ENCODE assay signal across 25 mouse cellular contexts in genomic region chr7:110811529-110811928, GRCm38 (mm10). TPM values are rescaled to one million over a fixed set of nuclear protein-coding genes. Genes with fewer than 3 reads are reported as not detected.
DNase-seq lines count a peak whose midpoint lies in the region; ATAC-seq lines count a peak whose summit lies in the region.
"Had no signal": no experiment of that assay in that cellular context is flagged by ENCODE, and none has a peak within 500 bp of the region (broad histone marks: within the 10 kb centered on the region; RNA-seq: fewer than 3 reads in every experiment).

No protein-coding gene starts in this region.

- H3K4me2 ChIP-seq in heart, embryonic 13.5 days: no peak overlapping the region
- H3K4me2 ChIP-seq: forebrain, embryonic 13.5 days; heart, embryonic 15.5 days; hindbrain, embryonic 12.5 days; hindbrain, embryonic 15.5 days had no signal

- no peak overlapping the region for H3K9ac ChIP-seq in heart, embryonic 13.5 days
- H3K9ac ChIP-seq: forebrain, embryonic 13.5 days; heart, embryonic 15.5 days; hindbrain, embryonic 12.5 days; hindbrain, embryonic 15.5 days had no signal

- H3K36me3 ChIP-seq in heart, embryonic 13.5 days: peaks cover 39% of the 10 kb centered on the region

- peak; percentile 26; the same call in 1 of the 2 replicates for ATAC-seq in frontal cortex, adult (ENCODE audit: low TSS enrichment)
- no peak for ATAC-seq in heart, embryonic 13.5 days (ENCODE audit: extremely low read depth, insufficient number of reproducible peaks, low FRiP score, low TSS enrichment)
- ATAC-seq: activated CD4-positive, CD25-positive, alpha-beta regulatory T cell, adult 4 months; CD4-positive, CD25-positive, alpha-beta regulatory T cell, adult 4 months; forebrain, embryonic 13.5 days; forebrain, embryonic 16.5 days; intestine, postnatal 0 days had no signal

- no peaks in the 10 kb centered on the region for H3K9me3 ChIP-seq in heart, embryonic 13.5 days
- H3K9me3 ChIP-seq: forebrain, embryonic 10.5 days; forebrain, embryonic 13.5 days; heart, embryonic 15.5 days; hindbrain, embryonic 12.5 days; hindbrain, embryonic 15.5 days had no signal

- intact Hi-C loops in heart, postnatal 25 days (cut with DNase I): no loop called here

- H3K27ac ChIP-seq in heart, embryonic 13.5 days (replicated peaks): 0 out of 2 replicates have a peak overlapping the region, but pooled peaks have one; percentile 16
- H3K27ac ChIP-seq: forebrain, embryonic 10.5 days; forebrain, embryonic 13.5 days; heart, embryonic 15.5 days; hindbrain, embryonic 12.5 days; hindbrain, embryonic 15.5 days had no signal

- peaks cover 14% of the 10 kb centered on the region for H3K4me1 ChIP-seq in heart, embryonic 13.5 days
- H3K4me1 ChIP-seq: forebrain, embryonic 13.5 days had no signal

- H3K27me3 ChIP-seq in heart, embryonic 13.5 days (replicated peaks): no peaks in the 10 kb centered on the region
- H3K27me3 ChIP-seq: forebrain, embryonic 13.5 days; heart, embryonic 15.5 days; hindbrain, embryonic 12.5 days; hindbrain, embryonic 15.5 days had no signal

- 69% methylated on average over 5 of the region's 5 CpGs for WGBS in heart, embryonic 13.5 days

- DNase-seq in frontal cortex, postnatal 36 days (ENCODE audit: low spot score in 2 of 2): no peak
- DNase-seq in heart, postnatal 25 days (ENCODE audit: low spot score): no peak
- peak; percentile 9 for DNase-seq in Muller cell, postnatal 12 days (ENCODE audit: inconsistent ontology term)
- DNase-seq in layer of hippocampus, adult 8-10 months (ENCODE audit: low spot score in 2 of 2): no peak
- DNase-seq: adrenal gland, postnatal 36 days; cerebellum, adult 18-20 months; cerebellum, adult 9-10 months; cerebellum, postnatal 14 days; gastrocnemius, postnatal 25 days; heart, adult 2 months; kidney, adult 2 months had no signal

- no peak overlapping the region for H3K4me3 ChIP-seq in heart, embryonic 13.5 days
- H3K4me3 ChIP-seq: forebrain, embryonic 10.5 days; forebrain, embryonic 13.5 days; heart, adult 2 months; heart, embryonic 15.5 days; hindbrain, embryonic 12.5 days; hindbrain, embryonic 15.5 days had no signal

RNA-seq across cellular contexts. Expression of gene Rnf141, which starts 32.7 kb away (rescaled TPM):
- 27.6 and 29.2 TPM in 2 replicates for polyA plus RNA-seq in heart, embryonic 13.5 days (2015; fragmentation: Nextera tagmentation; extraction: Ambion mirVana)
- 10 to 100 TPM; 31.9 to 41.0 TPM for total RNA-seq in heart, postnatal 25 days (2021)
- 10 to 100 TPM; 72.8 to 92.5 (median 82.8) TPM for total RNA-seq in layer of hippocampus, adult 8-10 months (2022)

RNA-seq across cellular contexts. Expression of gene Ampd3, which starts 43.5 kb away (rescaled TPM):
- polyA plus RNA-seq in heart, embryonic 13.5 days (2015; fragmentation: Nextera tagmentation; extraction: Ambion mirVana): 5.1 and 6.0 TPM in 2 replicates
- total RNA-seq in heart, postnatal 25 days (2021): 10 to 100 TPM; 46.0 to 46.2 TPM
- 10 to 100 TPM; 25.4 to 37.7 (median 30.3) TPM for total RNA-seq in layer of hippocampus, adult 8-10 months (2022)

RNA-seq across cellular contexts. Expression of gene Lyve1, which starts 51.5 kb away (rescaled TPM):
- polyA plus RNA-seq in heart, embryonic 13.5 days (2015; fragmentation: Nextera tagmentation; extraction: Ambion mirVana): 6.2 TPM in 2 replicates
- 10 to 100 TPM; 21.8 to 22.0 TPM for total RNA-seq in heart, postnatal 25 days (2021)
- total RNA-seq in layer of hippocampus, adult 8-10 months (2022): 1 to 10 TPM in 3 of 4 experiments, under 1 TPM in 1; 0.99 to 2.2 (median 1.6) TPM
- total RNA-seq: hematopoietic stem cell, adult 5-6 weeks; MEL had no signal
- polyA plus RNA-seq: activated CD4-positive, CD25-positive, alpha-beta regulatory T cell, adult 4 months; C2C12; CD4-positive, CD25-positive, alpha-beta regulatory T cell, adult 4 months had no signal

Comparison
In these comparisons a context has a peak if more than half of its experiments do, and no peak if none do; other contexts are left out.
1. RNA of gene Lyve1, which starts 51.5 kb away (total RNA-seq): 21.8 to 22.0 TPM in heart, postnatal 25 days; 0.99 to 2.2 TPM in layer of hippocampus, adult 8-10 months; every median in the first group is over 4 times any median in the second.